Mouse (Mus musculus) lung, embryonic 16.5 days (tissue): Measurements from ENCODE around the gene Btbd9. TPM values are rescaled to one million over a fixed set of nuclear protein-coding genes. Genes with fewer than 3 reads are reported as not detected.

Experiments used
- ATAC-seq: fragments of 200-750 bp; cut with Nextera tagmentation; 2 replicates; pipeline ENCODE4 v1.8.0; 2017; ENCODE audit warnings: low read depth, mild to moderate bottlenecking, moderate library complexity
- H3K27ac ChIP-seq: fragments of 300-500 bp; sonication (generic); 2 replicates; pipeline ENCODE4 v1.5.1; 2014; ENCODE audit warnings: mild to moderate bottlenecking, control low read depth, low read length
- H3K27me3 ChIP-seq: fragments of 300-500 bp; sonication (generic); 2 replicates; pipeline ENCODE4 v1.6.1; 2014; ENCODE audit warnings: low read depth, low read length, mixed read lengths; ENCODE audit not compliant: control insufficient read depth, insufficient read depth
- H3K36me3 ChIP-seq: fragments of 300-500 bp; sonication (generic); 2 replicates; pipeline ENCODE4 v1.6.1; 2014; ENCODE audit warnings: low read length; ENCODE audit not compliant: control insufficient read depth, insufficient read depth
- H3K4me1 ChIP-seq: fragments of 300-500 bp; sonication (generic); replicated peaks from 2 replicates; pipeline ENCODE4 v1.6.1; 2014; ENCODE audit warnings: low read length, mixed read lengths; ENCODE audit not compliant: control insufficient read depth, insufficient read depth
- H3K4me2 ChIP-seq: fragments of 300-500 bp; sonication (generic); 2 replicates; pipeline ENCODE4 v1.6.1; 2014; ENCODE audit warnings: low read depth, low read length, control low read depth
- H3K4me3 ChIP-seq: fragments of 300-500 bp; sonication (generic); 2 replicates; pipeline ENCODE4 v1.5.1; 2014; ENCODE audit warnings: mild to moderate bottlenecking, low read length, control low read depth
- H3K9ac ChIP-seq: fragments of 300-500 bp; sonication (generic); 2 replicates; pipeline ENCODE4 v1.6.1; 2014; ENCODE audit warnings: low read length, control low read depth
- H3K9me3 ChIP-seq: fragments of 300-500 bp; sonication (generic); 2 replicates; pipeline ENCODE4 v1.6.1; 2016; ENCODE audit warnings: low read length; ENCODE audit not compliant: control insufficient read depth
- WGBS: fragments of 180-500 bp; shearing (Covaris S2); extraction: QIAGEN DNeasy Blood & Tissue Kit; methylation state at CpG from one replicate; pipeline ENCODE4 v1.1.7; 2014; 5-methylcytosine and 5-hydroxymethylcytosine counted together
- polyA plus RNA-seq: library from polyadenylated mRNA; unstranded; fragments of >200 nt; fragmentation: Nextera tagmentation; extraction: Ambion mirVana; gene quantifications from 2 replicates; pipeline ENCODE4 v1.2.1, GENCODE M21; 2015

Gene Btbd9
- polyA plus RNA-seq, 1 experiment from 2014 or later, result 55.8 TPM

DNA sequence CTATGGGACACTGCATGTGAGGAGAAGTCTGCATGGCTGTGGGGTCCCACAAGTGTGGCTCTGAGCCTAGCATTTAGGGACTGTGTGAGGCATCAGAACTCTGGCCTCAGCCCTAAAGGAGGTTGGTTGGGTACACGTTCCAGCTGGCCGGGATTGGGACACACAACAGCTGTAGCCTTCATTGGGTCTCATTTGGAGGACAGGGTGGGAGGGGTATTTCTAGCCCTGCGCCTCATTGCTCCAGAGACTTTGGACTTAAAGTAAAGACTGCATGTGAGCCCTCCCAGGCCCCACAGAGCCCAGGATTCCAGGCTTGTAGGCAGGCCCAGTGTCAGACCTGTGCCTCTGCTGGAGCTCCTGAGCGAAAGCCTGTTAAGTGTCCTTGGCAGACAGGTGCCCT lies 345.9 kb downstream of the Btbd9 start:
- Histone ChIP-seq H3K4me2 (no peak overlapping the region), H3K9me3 (no peaks in the 10 kb centered on the region), H3K4me3 (no peak overlapping the region), H3K4me1 (peaks cover 14% of the 10 kb centered on the region; the same call in 1 of the 2 replicates), H3K9ac (no peak overlapping the region), H3K36me3 (no peaks in the 10 kb centered on the region), H3K27ac (no peak overlapping the region), H3K27me3 (no peaks in the 10 kb centered on the region)
- WGBS, result 57% methylated on average over 4 of the region's 4 CpGs
- ATAC-seq, result peak; percentile 87

- no peaks in the 10 kb centered on the region for H3K9me3 ChIP-seq
- no peaks in the 10 kb centered on the region for H3K36me3 ChIP-seq
- ATAC-seq, result no peak
- no peak overlapping the region for H3K4me3 ChIP-seq
- no peaks in the 10 kb centered on the region for H3K27me3 ChIP-seq
- H3K4me2 ChIP-seq, result no peak overlapping the region
- 82% methylated on average over 10 of the region's 10 CpGs for WGBS
- H3K4me1 ChIP-seq, result peaks cover 17% of the 10 kb centered on the region; the same call in 1 of the 2 replicates
- H3K27ac ChIP-seq, result no peak overlapping the region
- no peak overlapping the region for H3K9ac ChIP-seq
Measured at GRCm38 (mm10) chr17:30228439-30229215, 347.7 kb downstream of the Btbd9 start.

GRCm38 (mm10) chr17:30225030-30225740 lies 351.1 kb downstream of the Btbd9 start:
- no peak overlapping the region for H3K4me2 ChIP-seq
- 46% methylated on average over 5 of the region's 5 CpGs for WGBS
- no peak overlapping the region for H3K27ac ChIP-seq
- no peak for ATAC-seq
- no peaks in the 10 kb centered on the region for H3K9me3 ChIP-seq
- no peaks in the 10 kb centered on the region for H3K27me3 ChIP-seq
- peaks cover 11% of the 10 kb centered on the region; the same call in 1 of the 2 replicates for H3K4me1 ChIP-seq
- H3K9ac ChIP-seq, result no peak overlapping the region
- H3K36me3 ChIP-seq, result no peaks in the 10 kb centered on the region
- no peak overlapping the region for H3K4me3 ChIP-seq

- WGBS, result 84% methylated on average over 12 of the region's 12 CpGs
- ATAC-seq, result no peak
- 0 out of 2 replicates have a peak, but pooled peaks cover 3% of the 10 kb centered on the region for H3K4me1 ChIP-seq
- H3K36me3 ChIP-seq, result 0 out of 2 replicates have a peak, but pooled peaks cover 2% of the 10 kb centered on the region
- H3K27me3 ChIP-seq, result no peaks in the 10 kb centered on the region
- H3K4me2 ChIP-seq, result no peak overlapping the region
- no peak overlapping the region for H3K9ac ChIP-seq
- no peak overlapping the region for H3K4me3 ChIP-seq
- H3K9me3 ChIP-seq, result no peaks in the 10 kb centered on the region
- H3K27ac ChIP-seq, result no peak overlapping the region
Measured at GRCm38 (mm10) chr17:30222837-30223236, 353.5 kb downstream of the Btbd9 start.

DNA sequence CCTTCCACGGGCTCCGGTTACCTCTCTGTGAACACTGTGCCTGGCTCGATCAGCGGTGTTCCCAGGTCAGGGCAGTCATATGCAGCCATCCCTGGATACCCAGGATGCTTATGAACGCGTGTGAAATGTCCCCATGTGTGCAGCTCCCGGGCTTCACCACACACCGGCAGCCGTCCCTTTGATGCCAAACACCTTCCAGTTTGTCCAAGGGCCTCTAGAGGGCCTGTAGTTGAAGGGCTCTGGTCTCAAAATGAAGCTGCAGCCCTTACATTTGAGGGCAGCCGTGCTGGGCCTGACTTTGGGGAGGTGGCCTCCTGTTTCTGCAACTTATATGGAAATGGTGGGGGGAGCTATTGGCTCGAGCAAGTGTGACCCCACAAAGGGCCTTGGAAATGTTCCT lies 353.9 kb downstream of the Btbd9 start:
- Histone ChIP-seq H3K9ac (no peak overlapping the region), H3K36me3 (0 out of 2 replicates have a peak, but pooled peaks cover 2% of the 10 kb centered on the region), H3K4me3 (no peak overlapping the region), H3K9me3 (no peaks in the 10 kb centered on the region), H3K4me2 (no peak overlapping the region), H3K27ac (no peak overlapping the region), H3K27me3 (no peaks in the 10 kb centered on the region), H3K4me1 (0 out of 2 replicates have a peak, but pooled peaks cover 3% of the 10 kb centered on the region)
- ATAC-seq, result no peak
- WGBS, result 71% methylated on average over 11 of the region's 11 CpGs

GRCm38 (mm10) chr17:30221677-30222076 lies 354.6 kb downstream of the Btbd9 start:
- Histone ChIP-seq H3K9ac (no peak overlapping the region), H3K9me3 (no peaks in the 10 kb centered on the region), H3K27me3 (no peaks in the 10 kb centered on the region), H3K4me3 (no peak overlapping the region), H3K4me2 (no peak overlapping the region), H3K36me3 (0 out of 2 replicates have a peak, but pooled peaks cover 2% of the 10 kb centered on the region), H3K27ac (no peak overlapping the region), H3K4me1 (0 out of 2 replicates have a peak, but pooled peaks cover 3% of the 10 kb centered on the region)
- WGBS, result 61% methylated on average over 14 of the region's 14 CpGs
- no peak for ATAC-seq

- Histone ChIP-seq H3K9me3 (no peaks in the 10 kb centered on the region), H3K9ac (no peak overlapping the region), H3K27me3 (no peaks in the 10 kb centered on the region), H3K27ac (no peak overlapping the region), H3K4me3 (no peak overlapping the region), H3K4me1 (no peaks in the 10 kb centered on the region; the same call in 1 of the 2 replicates), H3K4me2 (no peak overlapping the region), H3K36me3 (0 out of 2 replicates have a peak, but pooled peaks cover 2% of the 10 kb centered on the region)
- 58% methylated on average over 4 of the region's 4 CpGs for WGBS
- ATAC-seq, result no peak
Measured at GRCm38 (mm10) chr17:30215741-30216140, 360.5 kb downstream of the Btbd9 start.

- H3K4me3 ChIP-seq, result no peak overlapping the region
- H3K9ac ChIP-seq, result no peak overlapping the region
- H3K27ac ChIP-seq, result no peak overlapping the region
- no peak overlapping the region for H3K4me2 ChIP-seq
- no peak for ATAC-seq
- no peaks in the 10 kb centered on the region; the same call in 1 of the 2 replicates for H3K4me1 ChIP-seq
- 0 out of 2 replicates have a peak, but pooled peaks cover 1% of the 10 kb centered on the region for H3K36me3 ChIP-seq
- no peaks in the 10 kb centered on the region for H3K9me3 ChIP-seq
- WGBS, result 69% methylated on average over 6 of the region's 6 CpGs
- no peaks in the 10 kb centered on the region for H3K27me3 ChIP-seq
Measured at GRCm38 (mm10) chr17:30214393-30214792, 361.9 kb downstream of the Btbd9 start.

DNA sequence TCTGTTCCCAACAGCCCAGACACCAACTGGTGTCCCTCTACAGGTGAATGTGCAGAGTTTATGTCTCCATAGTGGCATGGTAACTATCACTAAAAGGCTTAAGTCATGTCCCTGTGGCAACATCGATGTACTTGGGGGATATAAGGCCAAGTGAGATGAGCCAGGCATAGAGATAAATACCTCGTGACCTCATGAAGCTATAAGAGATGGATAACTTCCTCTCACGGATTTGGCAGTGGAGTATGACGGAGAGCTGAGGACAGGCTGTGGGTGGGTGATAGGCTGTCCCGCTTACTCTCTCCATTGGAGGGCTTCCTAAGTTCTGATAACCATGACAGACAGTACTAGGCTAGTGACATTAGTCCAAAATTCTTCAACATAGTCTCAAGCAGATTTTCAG lies 362.9 kb downstream of the Btbd9 start:
- H3K4me1 ChIP-seq, result no peaks in the 10 kb centered on the region; the same call in 1 of the 2 replicates

More for the DNA sequence above, 362.9 kb downstream of the Btbd9 start:
- no peaks in the 10 kb centered on the region for H3K9me3 ChIP-seq
- H3K9ac ChIP-seq, result no peak overlapping the region
- H3K27me3 ChIP-seq, result no peaks in the 10 kb centered on the region
- 72% methylated on average over 5 of the region's 5 CpGs for WGBS
- no peak overlapping the region for H3K4me3 ChIP-seq
- no peak overlapping the region for H3K27ac ChIP-seq
- ATAC-seq, result no peak
- H3K36me3 ChIP-seq, result peaks cover 5% of the 10 kb centered on the region
- no peak overlapping the region for H3K4me2 ChIP-seq
